Mouse (Mus musculus): Measurements from ENCODE around the gene Gm9780. TPM values are rescaled to one million over a fixed set of nuclear protein-coding genes. Genes with fewer than 3 reads are reported as not detected.
"Not testable (repeated sequence)": the region's sequence is repeated elsewhere in the genome, so short reads cannot be mapped to it uniquely, and the experiment has no call there.

The Gm9780 gene
- polyA plus RNA-seq, 1 experiment from 2014 or later = 0.89 TPM

- ATAC-seq (ENCODE audit: insufficient read depth, low FRiP score, low TSS enrichment); H3K4me1 ChIP-seq (ENCODE audit: control insufficient read depth, insufficient read depth, low read length); H3K27me3 ChIP-seq (ENCODE audit: control insufficient read depth, insufficient read depth, low read length); DNase-seq (ENCODE audit: low spot score); H3K36me3 ChIP-seq (ENCODE audit: control insufficient read depth, insufficient read depth, low read length); H3K4me2 ChIP-seq (ENCODE audit: low read depth); H3K9ac ChIP-seq (ENCODE audit: low read length); H3K27ac ChIP-seq (ENCODE audit: low read depth, low read length); H3K9me3 ChIP-seq (ENCODE audit: control insufficient read depth, low read length); H3K4me3 ChIP-seq (ENCODE audit: low read depth, low read length): not testable (repeated sequence)
- WGBS = no CpG with 5 or more reads among the region's 2 CpGs
These were observed 35.0 kb downstream of the Gm9780 start for GRCm38 (mm10) chr14:26007462-26007861.

- not testable (repeated sequence) for H3K4me3 ChIP-seq (ENCODE audit: low read depth, low read length); H3K9ac ChIP-seq (ENCODE audit: low read length); H3K36me3 ChIP-seq (ENCODE audit: control insufficient read depth, insufficient read depth, low read length); ATAC-seq (ENCODE audit: insufficient read depth, low FRiP score, low TSS enrichment); H3K4me2 ChIP-seq (ENCODE audit: low read depth); H3K27ac ChIP-seq (ENCODE audit: low read depth, low read length); H3K9me3 ChIP-seq (ENCODE audit: control insufficient read depth, low read length); DNase-seq (ENCODE audit: low spot score); H3K4me1 ChIP-seq (ENCODE audit: control insufficient read depth, insufficient read depth, low read length); H3K27me3 ChIP-seq (ENCODE audit: control insufficient read depth, insufficient read depth, low read length)
- WGBS = 87% methylated on average over 4 of the region's 9 CpGs
These were observed 60.6 kb downstream of the Gm9780 start for GRCm38 (mm10) chr14:25981880-25982279.

GRCm38 (mm10) chr14:25979242-25979941 lies 63.1 kb downstream of the Gm9780 start:
- peak overlapping the region; percentile 35; the same call in 1 of the 2 replicates for H3K9ac ChIP-seq (ENCODE audit: low read length)
- not testable (repeated sequence) for H3K9me3 ChIP-seq (ENCODE audit: control insufficient read depth, low read length); H3K36me3 ChIP-seq (ENCODE audit: control insufficient read depth, insufficient read depth, low read length); H3K4me1 ChIP-seq (ENCODE audit: control insufficient read depth, insufficient read depth, low read length); H3K27me3 ChIP-seq (ENCODE audit: control insufficient read depth, insufficient read depth, low read length); H3K4me3 ChIP-seq (ENCODE audit: low read depth, low read length)
- peak overlapping the region; percentile 83; the same call in 1 of the 2 replicates for H3K27ac ChIP-seq (ENCODE audit: low read depth, low read length)
- H3K4me2 ChIP-seq (ENCODE audit: low read depth) = 0 out of 2 replicates have a peak overlapping the region, but pooled peaks have one; percentile 25
- ATAC-seq (ENCODE audit: insufficient read depth, low FRiP score, low TSS enrichment) = peak; percentile 81
- DNase-seq (ENCODE audit: low spot score) = peak; percentile 26
- 0% methylated on average over 6 of the region's 13 CpGs for WGBS

GRCm38 (mm10) chr14:25978371-25979241 lies 63.9 kb downstream of the Gm9780 start, which contains the start of gene Duxbl1:
Gene Duxbl1 (plus strand): TSS chr14:25978577.
- H3K9ac ChIP-seq (ENCODE audit: low read length) = peak within 1 kb of the TSS; percentile 35; the same call in 1 of the 2 replicates
- WGBS = no CpG with 5 or more reads among the region's 25 CpGs

More at GRCm38 (mm10) chr14:25978371-25979241, 63.9 kb downstream of the Gm9780 start, which contains the start of gene Duxbl1:
- not testable (repeated sequence) for H3K4me3 ChIP-seq (ENCODE audit: low read depth, low read length); H3K36me3 ChIP-seq (ENCODE audit: control insufficient read depth, insufficient read depth, low read length); H3K9me3 ChIP-seq (ENCODE audit: control insufficient read depth, low read length); H3K4me1 ChIP-seq (ENCODE audit: control insufficient read depth, insufficient read depth, low read length); DNase-seq (ENCODE audit: low spot score); H3K27me3 ChIP-seq (ENCODE audit: control insufficient read depth, insufficient read depth, low read length)
- ATAC-seq (ENCODE audit: insufficient read depth, low FRiP score, low TSS enrichment) = peak; percentile 92
- 0 out of 2 replicates have a peak within 1 kb of the TSS, but pooled peaks have one; percentile 25 for H3K4me2 ChIP-seq (ENCODE audit: low read depth)
- H3K27ac ChIP-seq (ENCODE audit: low read depth, low read length) = peak within 1 kb of the TSS; percentile 83; the same call in 1 of the 2 replicates

Other genes with a start within 250 kb of the Gm9780 start
- gene Anxa11, start 200.6 kb downstream of the Gm9780 start, polyA plus RNA-seq (2014; fragmentation: Nextera tagmentation; extraction: Ambion mirVana) = 3.5 and 4.2 TPM in 2 replicates
- not detected in 2 replicates for gene Plac9a, start 139.6 kb downstream of the Gm9780 start, polyA plus RNA-seq (2014; fragmentation: Nextera tagmentation; extraction: Ambion mirVana)
- gene Tmem254a, start 115.0 kb downstream of the Gm9780 start, polyA plus RNA-seq (2014; fragmentation: Nextera tagmentation; extraction: Ambion mirVana) = 1.1 and 2.4 TPM in 2 replicates
- gene Cphx1, start 104.4 kb downstream of the Gm9780 start, polyA plus RNA-seq (2014; fragmentation: Nextera tagmentation; extraction: Ambion mirVana) = not detected in 2 replicates
- gene Duxbl1, start 64.1 kb downstream of the Gm9780 start, polyA plus RNA-seq (2014; fragmentation: Nextera tagmentation; extraction: Ambion mirVana) = 3.8 and 5.9 TPM in 2 replicates
- 17.1 and 25.8 TPM in 2 replicates for gene Tmem254c, start 24.6 kb upstream of the Gm9780 start, polyA plus RNA-seq (2014; fragmentation: Nextera tagmentation; extraction: Ambion mirVana)
- not detected in 2 replicates for gene Cphx2, start 38.8 kb upstream of the Gm9780 start, polyA plus RNA-seq (2014; fragmentation: Nextera tagmentation; extraction: Ambion mirVana)
- not detected in 2 replicates for gene Cphx3, start 39.6 kb upstream of the Gm9780 start, polyA plus RNA-seq (2014; fragmentation: Nextera tagmentation; extraction: Ambion mirVana)
- gene Duxbl2, start 75.6 kb upstream of the Gm9780 start, polyA plus RNA-seq (2014; fragmentation: Nextera tagmentation; extraction: Ambion mirVana) = 5.3 TPM in 1 of 2 replicates, not detected in the other
- gene Plac9b, start 139.8 kb upstream of the Gm9780 start, polyA plus RNA-seq (2014; fragmentation: Nextera tagmentation; extraction: Ambion mirVana) = 0.39 and 1.5 TPM in 2 replicates
- gene Tmem254b, start 164.3 kb upstream of the Gm9780 start, polyA plus RNA-seq (2014; fragmentation: Nextera tagmentation; extraction: Ambion mirVana) = 18.2 and 19.1 TPM in 2 replicates
- gene Duxbl3, start 215.3 kb upstream of the Gm9780 start, polyA plus RNA-seq (2014; fragmentation: Nextera tagmentation; extraction: Ambion mirVana) = 0.62 and 6.6 TPM in 2 replicates

All from neural tube, embryonic 11.5 days (tissue).